Mouse (Mus musculus) heart, embryonic 12.5 days (tissue): ENCODE measurements around the gene Ift122. TPM values are rescaled to one million over a fixed set of nuclear protein-coding genes. Genes with fewer than 3 reads are reported as not detected.

Experiments used
- ATAC-seq: fragments of 200-750 bp; cut with Nextera tagmentation; 2 replicates; pipeline ENCODE4 v1.8.0; 2017; ENCODE audit warnings: moderate TSS enrichment, moderate library complexity; ENCODE audit not compliant: insufficient number of reproducible peaks, low FRiP score
- H3K27ac ChIP-seq: fragments of 300-500 bp; sonication (generic); 2 replicates; pipeline ENCODE4 v1.5.1; 2016; ENCODE audit warnings: mild to moderate bottlenecking, moderate library complexity; ENCODE audit not compliant: poor library complexity, severe bottlenecking
- H3K27me3 ChIP-seq: fragments of 300-500 bp; sonication (generic); replicated peaks from 2 replicates; pipeline ENCODE4 v1.6.1; 2016; ENCODE audit warnings: mild to moderate bottlenecking, moderate library complexity
- H3K36me3 ChIP-seq: fragments of 300-500 bp; sonication (generic); 2 replicates; pipeline ENCODE4 v1.6.1; 2016; ENCODE audit warnings: mild to moderate bottlenecking, moderate library complexity
- H3K4me1 ChIP-seq: fragments of 300-500 bp; sonication (generic); replicated peaks from 2 replicates; pipeline ENCODE4 v1.6.1; 2016; ENCODE audit warnings: mild to moderate bottlenecking
- H3K4me2 ChIP-seq: fragments of 300-500 bp; sonication (generic); 2 replicates; pipeline ENCODE4 v1.6.1; 2016; ENCODE audit warnings: mild to moderate bottlenecking, moderate library complexity
- H3K4me3 ChIP-seq: fragments of 300-500 bp; sonication (generic); 2 replicates; pipeline ENCODE4 v1.5.1; 2016; ENCODE audit warnings: mild to moderate bottlenecking
- H3K9ac ChIP-seq: fragments of 300-500 bp; sonication (generic); 2 replicates; pipeline ENCODE4 v1.6.1; 2016; ENCODE audit warnings: mild to moderate bottlenecking, moderate library complexity
- H3K9me3 ChIP-seq: fragments of 300-500 bp; sonication (generic); replicated peaks from 2 replicates; pipeline ENCODE4 v1.6.1; 2016; ENCODE audit warnings: mild to moderate bottlenecking, moderate library complexity
- WGBS: fragments of 180-500 bp; shearing (Covaris S2); methylation state at CpG from one replicate; pipeline ENCODE4 v1.1.7; 2016; 5-methylcytosine and 5-hydroxymethylcytosine counted together
- polyA plus RNA-seq: library from polyadenylated mRNA; unstranded; fragments of >200 nt; fragmentation: Nextera tagmentation; extraction: Ambion mirVana; gene quantifications from 2 replicates; pipeline ENCODE4 v1.2.1, GENCODE M21; 2016

Ift122 gene
- polyA plus RNA-seq, 1 experiment from 2014 or later: 22.7 TPM

GRCm38 (mm10) chr6:115896346-115896745, 43.1 kb downstream of the Ift122 start:
- H3K9me3 ChIP-seq: no peaks in the 10 kb centered on the region
- H3K27ac ChIP-seq: no peak overlapping the region
- H3K36me3 ChIP-seq: peaks cover 29% of the 10 kb centered on the region
- H3K9ac ChIP-seq: no peak overlapping the region
- no peak overlapping the region for H3K4me2 ChIP-seq
- 80% methylated on average over 1 of the region's 1 CpGs for WGBS
- H3K4me1 ChIP-seq: peaks cover 28% of the 10 kb centered on the region
- no peaks in the 10 kb centered on the region for H3K27me3 ChIP-seq
- no peak for ATAC-seq
- H3K4me3 ChIP-seq: no peak overlapping the region

- WGBS: 56% methylated on average over 4 of the region's 4 CpGs
- Histone ChIP-seq H3K4me2 (no peak overlapping the region), H3K36me3 (peaks cover 25% of the 10 kb centered on the region), H3K27me3 (no peaks in the 10 kb centered on the region), H3K4me1 (peaks cover 27% of the 10 kb centered on the region), H3K9ac (no peak overlapping the region), H3K9me3 (no peaks in the 10 kb centered on the region), H3K4me3 (no peak overlapping the region), H3K27ac (no peak overlapping the region)
- no peak for ATAC-seq
Observed at GRCm38 (mm10) chr6:115897117-115897516, 43.8 kb downstream of the Ift122 start.

- no peak for ATAC-seq
- peaks cover 24% of the 10 kb centered on the region for H3K36me3 ChIP-seq
- H3K27ac ChIP-seq: no peak overlapping the region
- 70% methylated on average over 7 of the region's 7 CpGs for WGBS
- peaks cover 23% of the 10 kb centered on the region for H3K4me1 ChIP-seq
- no peaks in the 10 kb centered on the region for H3K27me3 ChIP-seq
- 0 out of 2 replicates have a peak overlapping the region, but pooled peaks have one; percentile 1 for H3K9ac ChIP-seq
- no peak overlapping the region for H3K4me3 ChIP-seq
- no peaks in the 10 kb centered on the region for H3K9me3 ChIP-seq
- no peak overlapping the region for H3K4me2 ChIP-seq
Observed at GRCm38 (mm10) chr6:115897926-115898520, 44.8 kb downstream of the Ift122 start.

- Histone ChIP-seq H3K27me3 (no peaks in the 10 kb centered on the region), H3K27ac (peak overlapping the region; percentile 26; the same call in 1 of the 2 replicates), H3K4me1 (peaks cover 34% of the 10 kb centered on the region), H3K4me2 (no peak overlapping the region), H3K36me3 (peaks cover 11% of the 10 kb centered on the region; the same call in 1 of the 2 replicates), H3K4me3 (no peak overlapping the region), H3K9me3 (no peaks in the 10 kb centered on the region), H3K9ac (no peak overlapping the region)
- 8% methylated on average over 3 of the region's 3 CpGs for WGBS
- ATAC-seq: peak; percentile 58
Observed at GRCm38 (mm10) chr6:115901062-115901461, 47.8 kb downstream of the Ift122 start.

GRCm38 (mm10) chr6:115901489-115901931, 48.2 kb downstream of the Ift122 start:
- 0 out of 2 replicates have a peak, but pooled peaks have one; percentile 13 for ATAC-seq
- Histone ChIP-seq H3K4me2 (no peak overlapping the region), H3K4me1 (peaks cover 34% of the 10 kb centered on the region), H3K36me3 (peaks cover 11% of the 10 kb centered on the region; the same call in 1 of the 2 replicates), H3K27ac (peak overlapping the region; percentile 26; the same call in 1 of the 2 replicates), H3K9ac (no peak overlapping the region), H3K9me3 (no peaks in the 10 kb centered on the region), H3K27me3 (no peaks in the 10 kb centered on the region), H3K4me3 (no peak overlapping the region)
- WGBS: 73% methylated on average over 8 of the region's 8 CpGs

GRCm38 (mm10) chr6:115902545-115902944, 49.3 kb downstream of the Ift122 start:
- ATAC-seq: no peak
- peaks cover 15% of the 10 kb centered on the region; the same call in 1 of the 2 replicates for H3K36me3 ChIP-seq
- peaks cover 24% of the 10 kb centered on the region for H3K4me1 ChIP-seq
- no peak overlapping the region for H3K27ac ChIP-seq
- H3K9me3 ChIP-seq: no peaks in the 10 kb centered on the region
- no peak overlapping the region for H3K4me2 ChIP-seq
- H3K9ac ChIP-seq: no peak overlapping the region
- H3K27me3 ChIP-seq: no peaks in the 10 kb centered on the region
- WGBS: 74% methylated on average over 3 of the region's 3 CpGs
- H3K4me3 ChIP-seq: no peak overlapping the region

- Histone ChIP-seq H3K27ac (peak overlapping the region; percentile 42; the same call in 1 of the 2 replicates), H3K36me3 (peaks cover 12% of the 10 kb centered on the region; the same call in 1 of the 2 replicates), H3K4me3 (no peak overlapping the region), H3K4me1 (peaks cover 51% of the 10 kb centered on the region), H3K4me2 (no peak overlapping the region), H3K27me3 (no peaks in the 10 kb centered on the region), H3K9ac (no peak overlapping the region), H3K9me3 (no peaks in the 10 kb centered on the region)
- no peak for ATAC-seq
- WGBS: 71% methylated on average over 6 of the region's 6 CpGs
Observed at GRCm38 (mm10) chr6:115905568-115905967, 52.3 kb downstream of the Ift122 start.

- peaks cover 12% of the 10 kb centered on the region; the same call in 1 of the 2 replicates for H3K36me3 ChIP-seq
- H3K4me1 ChIP-seq: peaks cover 55% of the 10 kb centered on the region
- no peak overlapping the region for H3K9ac ChIP-seq
- H3K27ac ChIP-seq: no peak overlapping the region
- H3K4me3 ChIP-seq: no peak overlapping the region
- H3K9me3 ChIP-seq: no peaks in the 10 kb centered on the region
- no peak for ATAC-seq
- 79% methylated on average over 1 of the region's 1 CpGs for WGBS
- H3K4me2 ChIP-seq: no peak overlapping the region
- H3K27me3 ChIP-seq: no peaks in the 10 kb centered on the region
Observed at GRCm38 (mm10) chr6:115906455-115906854, 53.2 kb downstream of the Ift122 start.

GRCm38 (mm10) chr6:115906871-115907270, 53.6 kb downstream of the Ift122 start:
- WGBS: 65% methylated on average over 2 of the region's 2 CpGs

GRCm38 (mm10) chr6:115908421-115908982, 55.2 kb downstream of the Ift122 start:
- H3K4me1 ChIP-seq: peaks cover 61% of the 10 kb centered on the region
- 26% methylated on average over 6 of the region's 6 CpGs for WGBS
- H3K27ac ChIP-seq: peak overlapping the region; percentile 48
- peaks cover 7% of the 10 kb centered on the region; the same call in 1 of the 2 replicates for H3K36me3 ChIP-seq
- H3K27me3 ChIP-seq: no peaks in the 10 kb centered on the region
- ATAC-seq: no peak
- H3K4me2 ChIP-seq: no peak overlapping the region
- H3K9me3 ChIP-seq: no peaks in the 10 kb centered on the region
- H3K4me3 ChIP-seq: no peak overlapping the region
- H3K9ac ChIP-seq: no peak overlapping the region

More at GRCm38 (mm10) chr6:115906871-115907270, 53.6 kb downstream of the Ift122 start:
- peaks cover 12% of the 10 kb centered on the region; the same call in 1 of the 2 replicates for H3K36me3 ChIP-seq
- H3K9me3 ChIP-seq: no peaks in the 10 kb centered on the region
- no peak for ATAC-seq
- no peak overlapping the region for H3K27ac ChIP-seq
- H3K4me3 ChIP-seq: no peak overlapping the region
- H3K4me2 ChIP-seq: no peak overlapping the region
- peaks cover 55% of the 10 kb centered on the region for H3K4me1 ChIP-seq
- no peak overlapping the region for H3K9ac ChIP-seq
- no peaks in the 10 kb centered on the region for H3K27me3 ChIP-seq

GRCm38 (mm10) chr6:115909052-115909451, 55.8 kb downstream of the Ift122 start:
- ATAC-seq: no peak
- 48% methylated on average over 3 of the region's 3 CpGs for WGBS
- H3K36me3 ChIP-seq: peaks cover 7% of the 10 kb centered on the region; the same call in 1 of the 2 replicates
- H3K27me3 ChIP-seq: no peaks in the 10 kb centered on the region
- H3K4me3 ChIP-seq: no peak overlapping the region
- H3K4me2 ChIP-seq: no peak overlapping the region
- peaks cover 62% of the 10 kb centered on the region for H3K4me1 ChIP-seq
- H3K9ac ChIP-seq: no peak overlapping the region
- H3K27ac ChIP-seq: peak overlapping the region; percentile 48; the same call in 1 of the 2 replicates
- H3K9me3 ChIP-seq: no peaks in the 10 kb centered on the region
